Mouse (Mus musculus): ENCODE measurements at regions not wholly inside any gene's neighbourhood (a gene's known extent, or its start where the extent isn't known, plus 50 kb on each side); places are given as distances from the start of the nearest gene placed in this dataset.
"Not testable (repeated sequence)": the region's sequence is repeated elsewhere in the genome, so short reads cannot be mapped to it uniquely, and the experiment has no call there.

DNA sequence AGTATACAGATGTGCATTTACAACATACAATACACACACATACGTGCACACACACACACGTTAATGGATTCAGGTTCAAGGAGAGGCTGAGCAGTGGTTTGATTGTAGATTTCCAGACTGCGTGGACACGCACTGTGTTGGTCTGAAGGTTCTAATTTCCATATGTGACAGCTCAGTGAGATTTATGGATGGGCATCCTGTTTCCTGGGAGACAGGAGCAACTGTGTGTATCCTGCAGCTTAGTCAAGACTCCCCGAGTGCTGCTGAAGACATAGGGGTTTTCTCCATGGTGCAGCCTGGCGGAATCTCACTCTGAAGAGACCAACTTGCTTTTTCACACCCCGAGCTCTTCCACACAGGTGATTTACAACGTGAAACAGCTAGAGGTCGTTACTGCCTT, 119.3 kb upstream of the Foxk1 start:
- DNase-seq (ENCODE audit: low read depth): no peak

DNA sequence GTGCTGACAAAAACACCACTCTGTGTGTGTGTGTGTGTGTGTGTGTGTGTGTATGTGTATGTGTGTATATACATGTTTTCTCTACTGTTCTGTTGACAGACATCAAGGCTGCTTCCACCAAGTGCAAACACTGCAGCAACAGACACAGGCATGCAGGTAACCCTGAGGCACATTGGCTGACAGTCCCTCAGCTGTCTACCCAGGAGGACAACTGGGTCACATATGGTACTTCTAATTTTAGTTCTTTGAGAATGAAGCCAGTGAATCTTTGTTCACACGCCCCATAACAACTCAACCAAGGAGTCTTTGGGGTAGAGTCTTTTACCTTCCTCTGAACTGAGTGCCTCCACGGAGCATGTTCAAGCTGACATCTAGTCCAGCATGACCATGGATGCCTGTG, 113.3 kb upstream of the Foxk1 start:
- DNase-seq (ENCODE audit: low read depth): no peak

DNA sequence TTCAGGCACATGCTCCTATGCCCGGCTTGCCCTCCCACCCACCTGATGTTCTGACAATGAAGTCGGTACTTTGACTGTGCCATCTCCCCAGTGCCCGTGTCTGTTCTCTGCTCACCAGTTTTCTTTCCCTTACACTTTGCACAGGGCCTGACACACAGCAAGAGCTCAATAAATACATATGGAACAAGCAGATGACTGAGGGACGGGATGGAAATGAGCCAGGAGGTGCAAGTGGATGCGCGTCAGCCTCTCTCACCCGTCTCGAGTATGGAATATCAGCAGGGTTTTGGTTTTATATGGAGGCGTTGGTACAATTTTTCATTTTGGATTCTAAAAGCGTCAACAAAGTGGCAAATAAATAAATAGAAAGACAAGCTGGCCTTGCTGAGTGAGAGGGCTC, 109.8 kb upstream of the Foxk1 start:
- DNase-seq (ENCODE audit: low read depth): no peak

DNA sequence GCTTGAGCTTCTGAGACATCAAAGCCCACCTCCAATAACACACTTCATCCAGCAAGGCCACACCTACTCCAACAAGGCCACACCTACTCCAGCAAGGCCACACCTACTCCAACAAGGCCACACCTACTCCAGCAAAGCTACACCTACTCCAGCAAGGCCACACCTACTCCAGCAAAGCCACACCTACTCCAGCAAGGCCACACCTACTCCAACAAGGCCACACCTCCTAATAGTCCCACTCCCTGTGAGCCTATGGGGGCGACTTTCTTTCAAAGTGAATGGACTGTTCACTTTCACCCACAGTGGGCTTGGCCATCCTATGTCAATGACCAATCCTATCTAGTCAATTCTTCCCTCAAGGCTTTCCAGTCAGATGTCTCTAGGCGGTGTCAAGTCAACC, 104.9 kb upstream of the Foxk1 start:
- DNase-seq (ENCODE audit: low read depth): not testable (repeated sequence)

DNA sequence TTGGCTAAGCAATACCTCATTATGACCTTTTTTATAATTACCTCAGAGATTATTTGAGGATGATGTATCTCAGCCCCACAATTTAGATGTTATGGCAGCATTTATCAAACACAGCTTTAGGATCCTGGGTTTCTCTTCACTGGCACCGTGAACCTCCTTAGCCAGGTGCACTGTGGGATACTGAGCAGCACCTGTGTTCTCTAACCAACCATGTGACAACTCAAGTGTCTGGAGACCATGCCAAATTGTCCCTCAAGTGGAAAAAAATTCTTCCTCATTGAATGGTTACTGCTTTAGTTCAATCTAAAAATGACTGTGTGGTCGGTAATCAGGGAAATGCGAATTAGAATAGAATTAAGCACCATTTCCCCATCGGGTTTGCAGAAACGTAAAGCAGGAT, 101.7 kb upstream of the Foxk1 start:
- no peak for DNase-seq (ENCODE audit: low read depth)

DNA sequence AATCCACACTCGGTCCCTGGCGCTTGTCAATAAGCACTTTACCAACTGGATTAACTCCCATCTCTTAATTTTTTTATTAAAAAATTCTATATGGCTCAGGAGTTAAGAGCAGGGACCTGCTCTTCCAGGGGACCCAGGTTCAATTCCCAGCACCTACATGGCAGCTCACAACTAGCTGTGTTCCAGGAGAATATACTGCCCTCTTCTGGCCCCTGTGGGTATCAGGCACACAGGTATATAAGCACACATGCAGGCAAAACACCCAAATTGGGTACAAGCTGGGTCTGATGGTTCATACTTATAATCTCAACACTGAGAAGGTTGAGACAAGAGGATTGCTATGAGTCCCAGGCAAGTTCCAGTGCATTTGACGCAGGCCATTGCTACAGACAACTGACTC, 92.8 kb upstream of the Foxk1 start:
- no peak for DNase-seq (ENCODE audit: low read depth)

DNA sequence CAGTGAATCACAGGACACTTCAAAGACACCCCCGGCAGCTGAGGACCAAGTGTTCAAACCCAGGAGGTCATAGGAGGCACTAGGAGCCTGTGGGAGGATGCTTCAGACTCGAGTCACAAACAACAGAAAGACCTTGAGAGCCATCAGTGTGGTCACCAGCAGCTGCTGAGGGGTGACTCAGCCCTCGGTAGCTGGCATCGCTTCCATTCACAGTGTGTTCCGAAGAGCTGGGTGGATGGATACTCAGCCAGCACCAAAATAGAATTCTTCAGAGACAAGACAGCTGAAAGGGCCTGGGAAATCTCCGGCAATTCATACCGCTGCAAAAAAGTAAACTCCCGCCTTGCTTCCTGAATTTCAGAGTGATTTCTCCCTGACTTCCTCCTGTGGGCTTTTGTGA, 87.4 kb upstream of the Foxk1 start:
- peak; percentile 24 for DNase-seq (ENCODE audit: low read depth)

DNA sequence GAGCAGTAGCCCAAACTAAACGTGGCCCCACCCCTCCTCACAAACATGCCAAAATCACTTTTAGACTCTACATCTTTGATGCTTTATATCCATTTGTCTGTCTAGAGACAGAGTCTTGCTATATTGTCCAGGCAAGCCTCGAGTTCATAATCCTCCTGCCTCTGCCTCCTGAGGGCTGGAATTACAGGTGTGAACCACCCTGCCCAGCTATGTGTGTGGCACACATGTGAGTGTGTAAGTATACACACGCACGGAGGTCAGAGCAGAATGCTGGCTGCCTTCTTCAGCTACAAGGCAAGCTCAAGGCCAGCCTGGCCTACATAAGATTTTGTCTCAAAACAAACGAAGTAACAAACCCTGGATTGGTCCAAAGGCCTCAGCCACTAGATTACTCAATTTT, 86.8 kb upstream of the Foxk1 start:
- DNase-seq (ENCODE audit: low read depth): no peak

DNA sequence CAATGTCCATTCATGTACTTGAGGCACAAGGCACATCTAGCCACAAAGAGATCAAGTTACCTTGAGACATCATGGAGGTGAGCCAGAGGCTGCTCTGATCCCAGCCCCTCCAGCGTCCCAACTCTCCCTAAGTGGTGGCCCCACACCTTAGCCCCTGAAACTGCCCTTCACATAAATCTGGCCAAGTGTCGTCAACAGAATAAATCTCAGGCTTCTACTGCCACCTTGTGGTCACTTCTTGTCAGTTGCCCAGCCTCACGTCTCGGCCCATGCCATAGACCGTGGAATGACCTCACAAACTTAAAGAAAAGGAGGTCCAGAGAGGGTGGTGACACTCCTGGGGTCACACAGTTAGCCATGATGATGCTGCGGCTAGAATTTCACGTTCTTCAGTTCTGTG, 82.0 kb upstream of the Foxk1 start:
- DNase-seq (ENCODE audit: low read depth): peak; percentile 82

DNA sequence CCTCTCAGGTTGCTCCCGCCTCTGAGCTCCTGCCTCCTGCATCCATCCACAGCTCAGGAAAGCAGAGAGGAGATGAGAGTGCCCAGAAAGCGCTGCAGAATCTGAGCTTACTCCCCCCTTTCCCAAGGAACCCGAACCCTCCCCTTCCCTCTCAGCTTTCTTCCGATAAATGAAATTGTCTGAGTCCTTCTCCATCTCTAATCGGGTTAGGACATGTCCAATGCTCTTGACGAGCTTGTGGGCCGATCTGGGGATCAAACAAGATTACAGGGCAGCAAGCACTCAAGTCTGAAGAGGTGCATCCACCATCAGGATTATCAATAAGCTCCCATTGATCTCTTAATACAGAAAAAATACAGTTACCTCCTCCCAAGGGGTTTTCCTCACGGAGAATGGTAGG, 80.0 kb upstream of the Foxk1 start:
- no peak for DNase-seq (ENCODE audit: low read depth)

DNA sequence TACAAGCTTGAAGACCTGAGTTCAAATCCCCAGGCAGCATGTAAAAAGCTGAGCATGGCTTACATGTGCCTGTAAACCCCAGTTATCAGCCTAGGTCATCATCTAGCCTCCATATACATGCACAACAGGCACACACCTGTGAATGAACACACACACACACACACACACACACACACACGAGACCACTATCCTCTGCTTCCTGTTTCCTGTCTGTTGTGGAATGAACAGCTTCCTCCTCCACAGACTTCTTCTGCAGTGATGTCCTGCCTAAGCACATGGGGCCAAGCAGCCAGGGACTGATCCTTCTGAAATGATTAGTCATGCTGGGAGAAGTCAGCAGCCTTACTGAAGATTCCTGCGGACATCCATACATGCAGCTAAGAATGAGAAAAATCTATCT, 76.4 kb upstream of the Foxk1 start:
- DNase-seq (ENCODE audit: low read depth): no peak

DNA sequence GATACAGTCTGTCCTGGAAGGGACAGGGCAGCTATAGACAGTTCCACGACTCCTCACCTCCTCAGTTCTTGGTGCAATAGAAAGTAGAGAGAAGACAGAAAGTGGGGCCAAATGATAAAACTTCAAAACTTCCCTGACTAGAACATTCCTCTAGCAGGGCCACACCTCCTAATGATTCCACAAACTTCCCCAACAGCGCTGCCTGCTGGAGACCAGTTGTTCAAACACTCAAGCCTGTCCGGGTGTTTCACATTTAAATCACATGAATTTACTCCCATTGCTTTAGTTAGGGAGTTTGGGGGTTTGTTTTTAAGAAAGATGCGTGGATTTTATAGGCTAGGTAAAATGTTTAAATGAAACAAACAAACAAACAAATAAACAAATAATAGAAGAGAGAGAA, 75.7 kb upstream of the Foxk1 start:
- DNase-seq (ENCODE audit: low read depth): peak; percentile 40

DNA sequence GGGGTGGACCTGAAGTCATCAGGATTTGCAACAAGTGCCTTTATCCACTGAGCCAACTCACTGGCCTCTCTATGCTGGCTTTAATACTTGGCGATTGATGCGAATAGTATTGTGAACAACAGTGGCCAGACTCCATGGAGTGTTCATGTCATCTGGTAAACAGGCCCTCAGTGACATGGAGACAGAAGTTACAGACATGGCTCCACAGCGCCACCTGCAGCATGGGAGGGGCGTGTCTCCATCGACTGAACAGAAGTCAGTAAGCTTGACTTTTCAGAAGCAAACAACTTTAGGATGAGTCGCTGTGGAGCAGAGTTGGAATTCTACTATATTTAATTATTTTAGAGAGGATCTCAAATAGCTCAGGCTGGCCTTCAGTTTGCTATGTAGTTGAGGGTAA, 74.0 kb upstream of the Foxk1 start:
- DNase-seq (ENCODE audit: low read depth): peak; percentile 39

DNA sequence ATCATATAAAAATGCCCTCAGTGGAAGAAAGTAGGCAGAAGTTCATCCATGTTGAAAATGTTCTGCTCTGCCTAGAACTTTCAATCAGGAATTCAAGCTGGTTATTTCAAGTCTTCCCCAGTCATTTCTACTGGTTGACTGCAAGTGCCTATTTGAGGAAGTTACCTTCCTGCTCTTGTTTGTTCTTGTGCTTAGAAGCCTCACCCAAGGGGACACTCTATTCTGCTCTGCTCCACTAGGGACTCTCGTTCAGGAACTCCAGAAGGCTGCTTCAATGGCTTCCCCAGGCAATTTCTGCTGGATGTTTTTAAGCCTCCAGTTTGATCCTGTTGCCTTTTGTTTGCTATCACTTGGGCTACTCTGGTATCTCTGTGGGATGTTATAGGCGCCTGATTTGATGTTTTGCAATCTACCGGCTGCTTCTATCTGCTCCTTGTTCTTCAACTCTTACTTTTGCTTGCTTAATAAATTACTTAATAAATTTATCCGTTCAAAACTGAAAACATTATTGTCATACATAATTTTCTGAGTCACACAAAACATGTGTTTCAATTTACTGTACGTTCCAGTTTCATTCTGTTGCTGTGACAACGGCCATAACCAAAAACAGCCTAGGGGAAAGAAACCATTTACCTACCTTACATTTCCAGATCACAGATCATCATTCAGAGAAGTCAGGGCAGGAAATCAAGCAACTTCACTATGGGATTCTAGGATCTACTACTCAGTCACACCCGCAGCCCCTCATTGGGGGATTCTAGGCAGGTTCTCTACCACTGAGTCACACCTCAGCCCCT, 71.4 kb upstream of the Foxk1 start:
- DNase-seq (ENCODE audit: low read depth): peak; percentile 52

DNA sequence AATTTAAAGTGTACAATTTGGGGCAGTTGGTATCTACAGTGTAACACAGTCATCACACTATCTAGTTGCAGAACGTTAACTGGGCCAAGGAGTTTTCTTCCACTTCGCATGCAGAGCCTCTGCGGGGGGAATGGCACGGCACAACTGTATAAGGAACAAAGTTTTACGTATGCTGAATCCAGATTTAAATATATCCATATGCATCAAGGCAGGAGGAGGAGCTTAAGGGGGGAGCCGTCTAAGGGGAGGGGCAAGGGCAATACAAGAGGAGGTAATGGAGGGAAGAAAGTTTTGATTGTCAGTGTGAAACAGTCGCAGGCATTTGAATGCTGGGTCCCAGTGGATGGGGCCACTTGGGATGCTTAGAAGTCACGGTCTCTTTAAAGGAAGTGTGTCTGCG, 68.6 kb upstream of the Foxk1 start:
- DNase-seq (ENCODE audit: low read depth): no peak

DNA sequence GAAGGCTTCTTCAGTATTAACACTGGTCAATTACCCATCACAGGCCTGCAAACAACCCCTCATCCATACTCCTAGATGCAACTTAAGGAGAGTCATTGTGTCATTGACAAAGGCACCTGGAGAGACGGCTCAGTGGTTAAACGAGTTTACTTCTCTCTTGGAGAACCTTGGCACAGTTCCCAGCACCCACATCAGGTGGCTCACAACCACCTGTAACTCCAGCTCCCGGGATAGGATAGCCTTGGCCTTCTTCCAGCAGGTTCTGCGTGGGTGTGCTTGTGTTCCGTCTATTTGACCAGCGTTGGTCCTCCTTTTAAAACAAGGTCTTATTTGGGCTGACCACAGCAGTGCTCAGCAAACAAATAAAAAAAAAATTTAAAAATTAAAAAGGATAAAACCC, 63.9 kb upstream of the Foxk1 start:
- no peak for DNase-seq (ENCODE audit: low read depth)

DNA sequence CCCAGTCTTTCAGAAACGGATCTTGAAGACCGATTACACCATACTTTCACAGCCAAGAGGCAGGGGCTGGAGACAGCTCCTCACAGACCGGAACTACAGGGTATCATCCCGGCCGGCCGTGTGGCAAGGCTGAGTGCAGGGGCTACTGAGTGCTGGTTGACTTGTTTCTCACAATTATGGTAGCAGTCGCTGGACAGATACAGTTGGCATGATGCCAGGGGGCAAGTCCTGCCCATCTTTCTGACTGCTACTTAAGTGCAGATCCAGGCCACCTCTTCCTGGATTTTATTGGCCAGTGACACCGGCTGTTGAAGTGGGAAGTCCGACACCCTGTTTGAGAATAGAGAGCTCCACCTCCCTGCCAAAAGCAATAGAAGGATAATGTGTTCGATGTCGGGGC, 63.2 kb upstream of the Foxk1 start:
- DNase-seq (ENCODE audit: low read depth): no peak

DNA sequence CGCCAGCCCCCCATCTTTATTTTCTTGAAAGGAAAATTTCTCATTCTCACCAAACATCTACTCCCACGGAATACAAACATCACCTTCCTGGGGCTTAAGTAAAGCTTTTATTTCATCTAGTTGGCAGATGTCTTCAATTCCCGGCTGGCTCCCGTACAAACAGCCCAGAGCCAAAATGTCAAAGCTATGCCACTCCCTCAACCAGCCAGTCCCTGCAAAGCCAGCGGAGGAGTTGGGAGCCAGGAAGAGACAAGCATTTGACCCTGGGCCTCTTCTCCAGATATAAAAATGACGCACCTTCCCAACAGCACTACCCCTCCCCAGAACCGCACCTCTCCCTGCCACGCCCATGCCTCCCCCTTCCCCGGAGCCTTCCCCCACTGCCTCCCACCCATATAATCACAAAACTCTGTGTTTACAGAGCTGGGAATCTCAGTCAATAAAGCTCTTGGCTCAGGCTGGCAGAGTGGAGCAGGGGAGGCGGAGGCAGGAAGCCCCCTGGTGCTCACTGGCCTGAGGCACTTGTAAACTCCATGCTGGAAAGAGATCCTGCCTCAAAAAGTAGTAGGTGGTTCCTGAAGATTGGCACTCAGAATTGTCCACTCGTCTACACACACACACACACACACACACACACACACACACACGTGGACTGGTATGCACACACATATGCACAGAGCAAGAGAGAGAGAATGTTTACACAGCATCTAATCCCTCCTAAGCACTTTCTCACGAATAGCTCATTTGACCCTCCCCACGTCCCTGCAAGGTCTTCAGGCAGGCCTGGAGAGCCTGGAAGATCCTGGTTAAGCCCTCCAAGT, 60.9 kb upstream of the Foxk1 start:
- no peak for DNase-seq (ENCODE audit: low read depth)

DNA sequence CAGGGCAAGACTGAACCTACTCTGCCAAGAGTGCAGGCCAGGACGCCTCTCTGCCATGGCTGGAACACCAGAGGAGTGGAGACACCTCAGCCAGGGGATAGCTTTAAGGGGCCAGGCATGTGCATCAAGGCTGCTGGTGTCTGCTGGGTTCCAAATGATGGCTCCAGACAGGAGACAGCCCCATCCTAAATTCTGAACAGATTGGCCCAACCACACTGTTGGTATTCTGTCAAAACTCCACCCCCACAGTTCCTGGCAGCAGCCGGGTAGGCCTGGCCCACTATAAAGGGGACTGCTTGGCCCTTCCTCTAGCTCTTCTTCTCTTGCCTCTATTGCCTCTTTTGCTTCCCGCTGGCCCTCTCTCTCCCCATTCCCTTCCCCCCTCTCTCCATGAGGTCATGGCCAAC, 60.3 kb upstream of the Foxk1 start:
- DNase-seq (ENCODE audit: low read depth): no peak

DNA sequence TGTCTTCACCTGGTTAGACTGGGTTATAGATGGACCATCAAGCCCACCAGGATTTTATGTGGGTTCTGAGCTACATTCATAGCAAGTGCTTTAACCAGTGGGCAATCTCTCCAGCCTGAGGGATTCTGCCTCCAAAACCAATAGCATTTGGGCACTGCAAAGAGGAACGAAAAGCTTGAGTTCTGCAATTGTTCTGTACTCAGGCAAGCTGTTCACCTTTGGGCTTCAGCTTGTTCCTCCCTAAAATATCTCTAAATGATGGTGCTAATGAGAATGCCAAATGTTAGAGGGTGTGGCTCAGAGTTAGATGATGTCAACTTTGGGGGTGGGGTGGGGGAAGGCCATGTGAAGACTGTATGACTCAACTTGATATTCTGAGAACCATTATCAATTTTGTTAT, 54.8 kb upstream of the Foxk1 start:
- DNase-seq (ENCODE audit: low read depth): no peak

DNA sequence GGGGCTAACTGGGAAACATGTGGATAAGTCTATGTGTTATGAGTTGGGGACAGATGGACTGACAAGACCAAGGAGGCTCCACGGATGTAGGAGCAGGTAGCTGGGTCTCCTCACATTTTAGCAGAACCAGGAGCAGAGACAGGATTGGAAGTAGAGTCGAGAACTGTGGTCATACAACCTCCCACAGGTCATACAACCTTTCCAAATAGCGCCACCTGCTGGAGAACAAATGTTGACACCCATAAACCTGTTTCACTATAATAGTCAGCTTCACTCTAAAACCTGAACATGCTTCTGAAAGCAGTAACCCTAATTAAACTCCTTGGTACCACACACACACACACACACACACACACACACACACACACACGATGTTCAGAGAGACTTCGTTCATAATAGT, 50.7 kb upstream of the Foxk1 start:
- DNase-seq (ENCODE audit: low read depth): peak; percentile 32

Data from NIH3T3 (cell line).